Mouse (Mus musculus) heart, adult 18-20 months (tissue): Measurements from ENCODE around the gene Egfl7. TPM values are rescaled to one million over a fixed set of nuclear protein-coding genes. Genes with fewer than 3 reads are reported as not detected.

ENCODE experiments used
- DNase-seq, 2 experiments: peaks; one replicate each; pipeline ENCODE4 v3.0.0; 2021 to 2022; ENCODE audit warnings: mixed read lengths in 1 of 2
- microRNA-seq, 2 experiments: library from miRNA; unstranded; fragments of <30 nt; microRNA quantifications; one replicate each; pipeline ENCODE4 v1.2.0; 2022
- total RNA-seq, 2 experiments: library from RNA; stranded (reverse); gene quantifications; 2 replicates each; pipeline ENCODE4 v1.2.3; 2021

Gene Egfl7
- total RNA-seq, 2 experiments from 2014 or later, result 94.2 to 94.8 TPM

GRCm38 (mm10) chr2:26639838-26640830 lies 60.3 kb downstream of the Egfl7 start:
- peak; percentile 96 to 99 for DNase-seq

- DNase-seq, result no peak
Measured at GRCm38 (mm10) chr2:26641006-26641647, 61.3 kb downstream of the Egfl7 start.

Small RNA genes within 50 kb of the gene (microRNA-seq; reads per million reads assigned to microRNA genes)
- gene Mir126a (3.8 to 10.3 reads per million in 2 experiments), gene Mir126b (0 reads per million in 2 experiments)

Other genes with a start within 250 kb of the Egfl7 start
- 10 to 100 TPM; 24.5 to 25.3 TPM for gene Dnlz, start 227.9 kb upstream of the Egfl7 start, total RNA-seq
- gene Card9, start 219.1 kb upstream of the Egfl7 start, total RNA-seq, result 1 to 10 TPM in 1 of 2 experiments, under 1 TPM in 1; 0.89 to 1.1 TPM
- gene Snapc4, start 199.4 kb upstream of the Egfl7 start, total RNA-seq, result 1 to 10 TPM; 5.8 to 5.9 TPM
- 10 to 100 TPM; 44.9 to 45.2 TPM for gene Entr1, start 190.7 kb upstream of the Egfl7 start, total RNA-seq
- 100 to 1,000 TPM; 152 to 153 TPM for gene Pmpca, start 190.7 kb upstream of the Egfl7 start, total RNA-seq
- gene Inpp5e, start 170.8 kb upstream of the Egfl7 start, total RNA-seq, result 10 to 100 TPM; 15.6 to 16.3 TPM
- gene Sec16a, start 134.8 kb upstream of the Egfl7 start, total RNA-seq, result 10 to 100 TPM; 38.9 to 39.2 TPM
- 10 to 100 TPM; 29.8 to 30.5 TPM for gene Notch1, start 63.4 kb upstream of the Egfl7 start, total RNA-seq
- not detected for gene Gm20532, start 6.6 kb downstream of the Egfl7 start, total RNA-seq
- gene Agpat2, start 24.4 kb downstream of the Egfl7 start, total RNA-seq, result 10 to 100 TPM; 53.9 to 88.6 TPM
- 10 to 100 TPM; 22.0 to 22.2 TPM for gene Fam69b, start 48.4 kb downstream of the Egfl7 start, total RNA-seq
- not detected for gene Lcn4, start 91.3 kb downstream of the Egfl7 start, total RNA-seq